Mouse (Mus musculus) frontal cortex, postnatal 36 days (tissue): ENCODE data around the gene Ier3.
"Not testable (repeated sequence)": the region's sequence is repeated elsewhere in the genome, so short reads cannot be mapped to it uniquely, and the experiment has no call there.

Experiments
- DNase-seq, 2 experiments: peaks; one replicate each; pipeline ENCODE4 v3.0.0; 2022; ENCODE audit warnings: low spot score in 2 of 2

The Ier3 gene

DNA sequence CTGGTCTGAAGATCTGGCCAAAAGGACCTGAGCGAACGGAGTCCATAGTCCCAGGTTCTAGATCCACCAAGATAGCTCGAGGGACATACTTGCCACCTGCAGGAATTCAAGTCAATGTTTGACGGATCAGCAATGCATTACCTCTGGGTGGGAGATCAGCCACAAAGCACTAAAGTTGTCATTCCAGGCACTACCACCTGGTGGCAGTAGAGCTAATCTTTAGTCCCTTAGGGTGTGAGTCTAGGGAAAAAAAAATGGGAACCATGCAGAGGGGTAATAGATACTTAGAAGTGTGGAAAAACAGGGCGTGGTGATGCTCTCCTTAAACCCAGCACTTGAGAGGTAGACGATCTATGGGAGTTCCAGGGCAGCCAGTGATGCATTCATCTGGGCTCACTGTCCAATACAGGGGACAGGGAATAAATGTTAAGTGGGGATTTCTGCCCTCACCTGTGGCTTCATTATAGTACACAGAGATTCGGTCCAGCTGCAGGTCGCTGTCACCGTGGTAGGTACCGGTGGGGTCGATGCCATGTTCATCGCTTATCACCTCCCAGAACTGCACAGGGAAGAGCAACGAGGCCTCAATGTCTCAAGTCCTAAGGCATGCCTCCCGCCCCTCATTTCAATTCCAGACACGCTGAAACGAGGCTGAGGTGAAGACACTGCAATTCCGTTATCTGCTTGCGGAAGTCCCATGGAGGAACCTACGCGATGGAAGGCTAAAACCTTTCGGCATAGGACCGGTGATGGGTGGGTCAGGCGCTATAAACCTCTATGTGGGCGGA is 14.9 kb downstream of the Ier3 start:
- DNase-seq = peak; percentile 86 to 94

DNA sequence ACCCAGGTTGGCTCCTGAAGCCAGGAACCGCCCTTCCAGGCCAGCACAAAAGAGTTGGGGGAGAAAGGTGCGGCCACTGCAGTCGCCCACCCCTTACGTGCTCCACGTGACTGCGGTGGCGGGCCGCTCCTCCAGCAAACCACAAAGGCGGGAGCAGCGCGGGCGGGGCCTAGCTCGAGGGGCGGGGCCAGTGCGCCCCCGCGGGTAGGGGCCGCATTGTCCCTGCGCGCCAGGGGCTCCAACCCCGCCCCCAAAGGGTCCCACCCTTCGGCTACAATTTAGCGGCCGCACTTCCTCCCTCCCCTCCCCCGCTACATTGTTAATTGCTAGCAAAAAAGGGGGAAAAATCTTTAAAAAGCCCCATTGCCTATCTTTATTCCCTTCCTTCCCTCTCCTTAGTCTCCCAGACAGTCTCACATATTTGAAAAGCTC is 15.5 kb downstream of the Ier3 start:
- DNase-seq = peak; percentile 77 to 80

DNA sequence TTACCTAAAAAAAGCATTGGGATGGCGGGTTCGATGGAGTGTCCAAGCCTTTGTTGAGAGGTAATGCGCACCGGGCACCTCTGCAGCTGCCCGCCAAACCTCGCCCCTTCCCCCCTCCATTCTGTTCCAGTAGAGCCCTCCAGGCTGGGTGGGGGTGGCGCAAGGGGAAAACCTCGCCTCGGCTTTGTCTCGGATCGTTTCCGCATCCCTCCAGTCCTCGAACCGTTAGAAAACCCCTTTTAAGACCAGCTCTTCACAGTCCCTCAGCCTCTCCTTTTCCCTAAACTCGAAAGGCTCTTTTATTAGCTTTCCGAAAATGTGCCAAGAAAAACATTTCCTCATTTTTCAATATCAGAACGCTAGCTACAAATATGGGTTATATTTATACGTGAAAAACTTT is 16.0 kb downstream of the Ier3 start:
- DNase-seq = peak; percentile 45 to 52

DNA sequence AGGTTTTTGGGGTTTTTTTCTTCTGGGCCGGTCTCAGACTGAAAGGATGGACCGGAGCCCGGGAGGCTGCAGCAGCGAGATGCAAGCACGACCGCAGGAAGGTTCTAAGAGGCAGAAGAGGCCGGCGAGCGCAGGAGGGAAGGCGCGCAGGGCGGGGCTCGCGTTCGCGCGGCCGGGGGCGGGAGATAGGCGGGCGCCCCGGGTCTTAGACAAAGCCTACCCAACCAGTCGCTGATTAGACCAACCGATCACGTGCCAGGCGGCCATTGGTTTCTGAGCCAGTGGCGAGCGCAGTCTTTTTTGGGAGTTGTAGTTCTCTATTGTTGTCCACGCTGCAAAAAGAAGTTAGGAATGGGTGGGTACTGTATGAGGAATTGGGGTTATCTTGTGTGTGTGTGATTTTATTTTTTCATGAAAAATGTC is 16.6 kb downstream of the Ier3 start, which contains the start of gene Tubb5:
TSS of gene Tubb5 (minus strand) at position 185 of the 423 bp plus-strand sequence.
- DNase-seq = peak; percentile 96 to 98

DNA sequence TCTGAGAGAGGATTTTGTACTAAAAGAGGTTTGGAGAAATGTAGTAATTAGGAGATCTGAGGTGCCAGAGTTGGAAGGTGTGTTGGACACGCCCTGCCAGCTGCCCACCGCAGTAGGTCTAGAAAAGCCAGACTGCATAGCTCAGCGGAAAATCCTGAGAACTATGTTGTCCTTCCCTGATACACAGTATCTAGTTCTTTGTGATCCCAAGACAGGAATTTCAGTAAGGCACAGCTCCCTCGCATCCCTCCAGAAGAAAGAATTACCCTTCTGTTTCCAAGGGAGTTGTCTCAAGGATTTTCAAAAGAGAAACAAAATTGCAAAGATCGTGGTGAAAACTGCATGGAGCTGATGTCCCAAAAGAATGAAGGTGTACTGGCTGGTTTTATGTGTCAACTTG is 17.1 kb downstream of the Ier3 start:
- no peak for DNase-seq

DNA sequence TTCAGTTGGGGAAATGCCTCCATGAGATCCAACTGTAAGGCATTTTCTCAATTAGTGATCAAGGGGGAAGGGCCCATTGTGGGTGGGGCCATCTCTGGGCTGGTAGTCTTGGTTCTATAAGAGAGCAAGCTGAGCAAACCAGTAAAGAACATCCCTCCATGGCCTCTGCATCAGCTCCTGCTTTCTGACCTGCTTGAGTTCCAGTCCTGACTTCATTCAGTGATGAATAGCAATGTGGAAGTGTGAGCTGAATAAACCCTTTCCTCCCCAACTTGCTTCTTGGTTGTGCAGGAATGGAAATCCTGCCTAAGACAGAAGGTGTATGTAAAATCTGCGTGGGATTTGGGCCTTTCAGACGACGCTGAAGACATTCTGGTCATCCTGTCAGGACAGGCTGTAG is 17.5 kb downstream of the Ier3 start:
- not testable (repeated sequence) for DNase-seq

DNA sequence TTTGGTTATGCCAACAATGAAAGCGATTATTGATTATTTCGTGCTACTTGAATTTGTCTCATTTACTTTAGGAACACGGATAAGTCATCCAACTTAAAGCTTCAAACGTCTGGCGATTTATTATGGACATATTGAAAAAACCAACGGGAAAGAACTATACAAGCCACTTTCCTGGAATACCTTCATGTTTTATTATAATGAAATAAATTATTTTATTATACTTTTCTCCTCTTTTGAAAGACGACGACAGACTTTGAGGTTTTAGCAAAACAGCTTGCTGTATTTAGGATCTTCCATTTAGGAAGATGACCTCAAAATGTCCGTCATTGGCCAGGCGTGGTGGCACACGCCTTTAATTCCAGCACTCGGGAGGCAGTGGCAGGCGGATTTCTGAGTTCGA is 19.1 kb downstream of the Ier3 start:
- DNase-seq = no peak

DNA sequence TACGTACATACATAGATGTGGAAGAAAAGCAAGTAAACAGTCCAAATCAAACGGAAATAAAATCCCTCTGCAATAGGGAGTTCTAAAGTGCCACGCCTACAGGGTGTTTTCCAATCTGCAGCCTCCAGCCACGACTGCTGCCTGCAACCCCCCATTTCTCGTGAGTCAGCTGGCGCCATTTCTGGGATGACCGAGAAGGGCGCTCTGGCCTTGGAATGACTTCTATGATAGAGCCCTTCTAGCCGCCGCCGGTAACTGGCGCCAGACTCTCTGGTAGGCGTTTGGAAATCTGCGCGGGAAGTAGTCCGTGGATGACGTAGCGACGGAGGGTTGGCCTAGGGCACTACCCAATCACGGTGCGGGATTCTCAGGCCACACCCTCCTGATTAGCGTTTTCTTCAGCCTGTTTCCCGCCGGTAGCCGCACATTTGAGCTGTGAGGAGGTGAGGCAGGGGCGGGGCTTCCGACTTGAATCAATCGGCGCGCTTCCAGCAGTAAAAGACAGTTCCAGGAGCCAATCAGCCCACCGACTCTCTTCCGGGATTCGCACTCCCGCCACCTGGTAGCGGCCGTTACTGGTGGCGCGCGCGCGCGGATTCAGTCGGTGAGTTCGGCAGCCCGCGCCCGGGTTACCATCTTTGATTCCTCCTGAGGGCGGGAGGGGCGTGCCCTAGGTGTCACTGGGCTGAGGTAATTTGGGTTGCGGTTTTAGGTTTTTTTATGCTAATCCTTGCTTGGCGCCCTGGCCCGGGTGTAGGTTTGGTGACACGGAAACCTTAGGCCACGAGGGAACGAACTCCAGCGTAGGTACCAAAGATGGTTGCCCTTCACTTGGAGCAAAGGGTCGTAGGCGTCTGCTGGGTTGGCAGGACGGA is 19.8 kb downstream of the Ier3 start, which contains the start of gene Mdc1:
TSS of gene Mdc1 (plus strand) at position 440 of the 875 bp plus-strand sequence.
- peak; percentile 99 to 100 for DNase-seq

DNA sequence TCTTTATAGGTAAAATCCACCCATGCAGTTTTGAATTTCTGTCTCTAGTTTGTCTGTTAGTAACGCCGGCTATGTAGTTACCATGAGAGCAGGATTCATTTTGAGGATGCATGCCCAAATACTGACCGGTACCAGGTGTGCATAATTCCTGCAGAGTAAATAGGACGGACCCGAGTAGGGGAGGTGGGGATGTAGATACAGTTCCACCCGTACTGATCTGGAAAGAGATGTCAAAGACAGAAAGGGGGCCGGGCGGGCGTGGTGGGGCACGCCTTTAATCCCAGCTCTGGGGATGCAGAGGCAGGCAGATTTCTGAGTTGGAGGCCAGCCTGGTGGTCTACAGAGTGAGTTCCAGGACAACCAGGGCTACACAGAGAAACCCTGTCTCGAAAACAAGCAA is 20.5 kb downstream of the Ier3 start:
- no peak for DNase-seq

DNA sequence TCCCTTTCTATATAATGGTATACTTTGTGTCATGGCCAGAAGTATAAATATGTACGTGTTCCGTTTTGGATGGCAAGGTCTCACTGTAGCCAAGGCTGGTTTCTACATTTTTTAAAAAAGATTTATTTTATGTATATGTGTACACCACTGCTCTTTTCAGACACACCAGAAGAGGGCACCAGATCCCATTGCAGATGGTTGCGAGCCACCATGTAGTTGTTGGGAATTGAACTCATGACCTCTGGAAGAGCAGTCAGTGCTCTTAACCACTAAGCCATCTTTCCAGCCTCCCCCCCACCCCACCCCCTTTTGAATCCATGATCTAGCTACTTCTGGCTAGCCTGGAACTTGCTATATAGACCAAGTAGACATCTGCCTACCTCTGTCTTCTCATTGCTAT is 22.0 kb downstream of the Ier3 start:
- DNase-seq = no peak

DNA sequence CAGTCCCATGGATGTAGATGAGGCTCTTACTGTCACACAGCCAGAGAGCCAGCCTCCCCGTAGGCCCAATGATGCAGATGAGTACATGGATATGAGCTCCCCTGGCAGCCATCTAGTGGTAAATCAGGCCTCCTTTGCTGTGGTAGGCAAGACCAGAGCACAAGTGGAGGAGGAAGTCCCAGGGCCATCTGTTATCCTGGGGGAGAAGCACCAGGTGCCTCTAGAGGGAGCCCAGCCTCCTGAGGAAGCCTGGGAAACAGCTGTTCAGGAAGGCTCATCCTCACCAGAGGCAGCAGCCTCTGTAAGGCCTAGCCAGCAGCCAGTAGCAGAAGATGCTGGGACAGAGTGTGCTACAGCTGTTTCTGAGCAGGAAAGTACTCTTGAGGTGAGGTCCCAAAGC is 26.6 kb downstream of the Ier3 start:
- peak; percentile 47 to 51 for DNase-seq

DNA sequence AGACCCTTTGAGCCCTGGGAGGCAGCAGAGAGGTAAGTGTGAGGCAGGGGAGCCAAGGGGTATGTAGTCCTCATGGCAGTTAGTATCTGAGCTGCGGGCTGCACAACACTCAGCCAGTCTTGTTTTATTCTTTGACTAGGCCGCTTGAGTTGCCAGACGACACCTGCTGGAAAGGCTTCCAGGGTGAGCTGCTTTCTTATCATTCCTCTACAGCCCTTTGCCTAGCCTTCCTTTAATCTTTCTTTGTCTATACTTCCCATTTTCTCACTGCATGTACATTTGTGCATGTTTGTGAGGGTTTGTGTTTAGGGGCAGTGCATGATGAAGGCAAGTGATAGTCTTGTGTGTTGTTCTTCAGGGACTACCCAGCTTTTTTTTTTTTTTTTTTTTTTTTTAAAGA is 29.5 kb downstream of the Ier3 start:
- no peak for DNase-seq

DNA sequence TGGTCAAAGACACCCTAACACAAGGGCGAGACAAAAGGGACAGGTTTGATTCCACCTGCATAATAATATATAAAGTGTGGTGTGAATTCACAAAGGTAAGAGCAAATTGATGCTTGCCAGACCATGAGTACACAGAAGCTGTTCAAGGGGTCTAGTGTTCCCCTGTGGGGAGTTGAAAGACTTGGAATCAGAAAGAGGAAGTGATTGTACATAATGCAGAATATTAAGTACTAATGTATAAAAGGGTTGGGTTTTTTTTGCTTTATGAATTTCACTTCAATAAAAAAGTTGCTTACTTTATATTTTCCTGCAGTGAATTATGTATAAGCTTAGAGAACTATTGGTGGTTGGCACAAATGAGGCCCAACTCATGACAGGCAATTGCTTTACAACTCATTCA is 37.9 kb downstream of the Ier3 start:
- no peak for DNase-seq

DNA sequence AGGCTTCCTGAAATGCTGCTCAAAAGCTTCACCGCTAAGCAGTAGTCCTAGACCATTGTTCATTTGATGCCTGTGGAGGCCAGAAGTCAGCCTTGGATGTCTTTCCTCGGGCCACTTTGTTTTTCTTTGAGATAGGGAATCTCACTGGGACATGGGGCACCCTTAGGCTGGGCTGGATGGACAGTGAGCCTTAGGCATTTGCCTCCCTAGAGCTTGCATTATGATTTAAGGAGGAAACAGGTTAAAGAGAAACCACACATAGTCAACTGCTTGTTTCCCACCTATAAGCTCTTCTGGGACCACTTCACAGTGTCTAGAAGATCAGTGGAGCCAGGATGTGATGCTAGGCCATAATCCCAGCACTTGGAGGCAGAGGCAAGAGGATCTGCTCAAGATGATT is 38.4 kb downstream of the Ier3 start:
- no peak for DNase-seq

DNA sequence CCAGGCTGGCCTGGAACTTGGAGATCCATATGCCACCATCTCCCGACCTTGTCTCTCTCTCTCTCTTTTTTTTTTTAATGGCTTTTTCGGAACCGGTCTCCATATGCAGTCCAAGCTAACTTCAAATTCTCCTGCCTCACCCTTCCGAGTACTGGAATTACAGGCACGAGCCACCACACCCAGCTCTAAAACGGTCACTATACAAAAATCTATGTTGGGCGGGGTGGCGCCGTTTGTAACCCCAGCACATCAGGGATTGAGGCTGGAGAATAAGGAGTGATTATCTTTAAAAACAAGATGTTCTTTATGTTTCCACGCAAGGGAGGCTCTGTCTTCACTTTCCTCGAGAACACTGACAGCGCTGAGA is 39.3 kb downstream of the Ier3 start:
- DNase-seq = no peak

DNA sequence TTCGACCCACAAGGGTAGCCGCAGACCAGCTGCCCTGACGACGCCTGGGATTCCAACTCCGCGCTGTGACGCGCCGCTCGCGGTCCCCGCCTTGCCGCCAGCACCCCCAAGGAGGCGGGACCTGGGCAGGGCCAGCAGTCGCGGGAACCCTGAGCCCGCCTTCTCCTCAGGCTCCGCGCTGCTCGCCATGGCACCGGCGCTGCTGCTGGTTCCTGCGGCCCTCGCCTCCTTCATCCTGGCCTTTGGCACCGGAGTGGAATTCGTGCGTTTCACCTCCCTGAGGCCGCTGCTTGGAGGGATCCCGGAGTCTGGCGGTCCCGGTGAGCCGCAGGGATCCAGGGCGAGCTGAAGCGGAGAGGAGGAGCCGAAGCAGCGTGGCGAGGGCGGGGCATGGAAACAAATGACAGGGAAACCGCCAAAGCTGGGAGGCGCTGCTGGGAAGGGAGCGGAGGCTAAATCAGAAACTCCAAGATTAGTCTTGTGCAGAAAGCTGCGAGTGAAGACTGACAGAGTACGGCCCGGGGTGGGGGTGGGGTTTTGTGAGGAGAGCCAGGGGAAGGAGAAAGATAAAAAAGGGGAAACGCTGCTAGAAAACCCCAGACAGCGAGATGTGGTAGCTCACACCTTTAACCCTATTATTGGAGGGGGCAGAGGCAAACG is 39.8 kb downstream of the Ier3 start, which contains the start of gene Nrm:
TSS of gene Nrm (plus strand) at position 121 of the 660 bp plus-strand sequence.
- peak; percentile 92 for DNase-seq

DNA sequence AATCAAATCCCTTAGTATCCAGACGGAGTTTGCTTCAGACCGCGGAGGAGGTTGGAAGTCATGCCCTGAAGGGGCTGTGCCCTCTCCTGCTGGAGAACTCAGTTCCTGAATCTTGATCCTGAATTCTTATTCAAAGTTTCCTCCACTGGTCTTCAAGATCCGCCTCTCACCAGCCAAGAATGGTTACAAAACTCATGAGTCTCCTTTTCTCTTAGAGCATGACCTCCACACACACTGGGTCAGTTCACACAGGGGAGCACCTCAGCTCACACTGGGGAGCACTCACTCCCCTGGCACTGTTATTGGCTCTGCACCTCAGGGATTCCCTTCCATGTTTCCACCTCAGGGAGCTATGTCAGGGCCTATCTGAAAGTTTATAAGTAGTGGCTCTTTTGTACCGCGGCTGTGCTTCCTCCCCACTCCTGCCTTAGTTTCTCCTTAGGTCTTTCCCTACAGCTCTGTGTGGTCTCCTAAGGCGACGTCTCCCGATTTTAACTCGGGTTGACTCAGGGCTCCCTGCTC is 43.4 kb downstream of the Ier3 start:
- DNase-seq = no peak

DNA sequence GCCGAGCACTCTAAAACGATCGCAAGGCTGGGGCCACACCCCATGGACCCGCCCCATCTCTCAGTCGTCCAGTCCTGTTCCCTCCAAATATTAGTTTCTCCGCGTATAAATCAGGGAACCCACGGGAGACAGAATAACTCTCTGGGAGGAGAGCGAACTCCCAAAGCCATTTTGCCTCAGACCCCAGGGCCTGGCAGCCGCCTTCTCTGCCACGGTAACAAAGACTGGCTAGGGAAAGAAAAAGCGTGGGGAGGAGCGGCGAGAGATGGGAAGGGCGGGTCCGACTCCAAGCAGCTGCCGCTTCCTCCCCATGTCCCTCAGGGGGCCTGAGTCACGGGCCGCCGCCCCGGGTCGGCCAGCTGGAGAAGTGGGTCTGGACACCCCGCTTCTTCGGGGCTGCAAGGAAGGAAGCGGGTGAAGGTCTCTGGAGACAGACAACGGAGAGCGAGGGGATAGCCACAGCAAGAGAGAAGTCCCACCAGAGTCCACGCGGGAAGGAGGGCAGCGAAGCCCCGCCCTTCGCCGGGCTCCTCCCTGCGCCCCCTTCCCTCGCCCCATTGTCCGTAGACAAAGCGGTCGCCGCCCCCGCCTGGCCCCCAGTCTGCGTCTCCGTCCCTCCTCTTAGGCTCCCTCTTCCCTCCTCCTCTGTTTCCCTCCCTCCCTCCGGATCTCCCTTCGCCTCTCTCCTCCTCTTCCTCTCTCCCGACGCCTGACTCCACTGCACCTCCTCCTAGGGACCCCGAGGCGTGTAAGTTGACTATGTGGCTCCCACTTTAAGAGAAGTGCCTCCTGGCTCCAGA is 44.2 kb downstream of the Ier3 start, which contains the start of gene Ppp1r18:
TSS of gene Ppp1r18 (plus strand) at position 113 of the 800 bp plus-strand sequence.
- no peak for DNase-seq

DNA sequence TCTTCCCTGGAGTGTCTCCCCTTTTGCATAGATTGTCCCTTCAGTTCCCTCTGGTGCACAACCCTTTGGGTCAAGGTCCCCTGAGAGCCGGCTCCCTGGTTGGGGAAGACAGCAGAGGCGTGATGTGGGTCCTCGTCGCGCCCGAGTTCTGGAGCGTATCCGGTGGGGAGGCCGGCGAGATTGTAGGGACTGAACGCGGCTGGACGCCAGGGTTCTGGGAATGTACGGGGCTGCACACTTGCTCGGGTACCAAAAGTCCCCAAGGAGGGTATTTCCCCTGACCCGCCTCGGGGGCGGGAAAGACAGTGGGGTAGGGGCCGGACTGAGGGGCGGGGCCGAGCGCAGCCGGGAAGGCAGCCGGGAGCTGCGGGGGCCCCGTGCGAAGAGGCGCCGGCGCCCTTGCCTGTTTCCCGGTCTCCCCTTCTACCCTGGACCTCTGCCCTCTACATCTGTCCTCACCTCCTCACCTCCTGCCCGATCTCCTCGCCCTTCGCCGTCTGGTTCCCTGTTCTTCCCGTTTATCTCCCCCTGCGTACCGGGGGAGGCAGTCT is 44.9 kb downstream of the Ier3 start:
- peak in 1 of 2 experiments; percentile 39 for DNase-seq
